Mouse (Mus musculus) right cerebral cortex, postnatal 10 days (tissue): Measurements from ENCODE around the gene Hoxd4.
A peak's percentile ranks its signal among the peaks of the same experiment; 100 is the strongest.

ENCODE experiments used
- DNase-seq, 2 experiments: peaks; one replicate each; pipeline ENCODE4 v3.0.0; 2021; ENCODE audit warnings: low spot score in 2 of 2

The Hoxd4 gene

DNA sequence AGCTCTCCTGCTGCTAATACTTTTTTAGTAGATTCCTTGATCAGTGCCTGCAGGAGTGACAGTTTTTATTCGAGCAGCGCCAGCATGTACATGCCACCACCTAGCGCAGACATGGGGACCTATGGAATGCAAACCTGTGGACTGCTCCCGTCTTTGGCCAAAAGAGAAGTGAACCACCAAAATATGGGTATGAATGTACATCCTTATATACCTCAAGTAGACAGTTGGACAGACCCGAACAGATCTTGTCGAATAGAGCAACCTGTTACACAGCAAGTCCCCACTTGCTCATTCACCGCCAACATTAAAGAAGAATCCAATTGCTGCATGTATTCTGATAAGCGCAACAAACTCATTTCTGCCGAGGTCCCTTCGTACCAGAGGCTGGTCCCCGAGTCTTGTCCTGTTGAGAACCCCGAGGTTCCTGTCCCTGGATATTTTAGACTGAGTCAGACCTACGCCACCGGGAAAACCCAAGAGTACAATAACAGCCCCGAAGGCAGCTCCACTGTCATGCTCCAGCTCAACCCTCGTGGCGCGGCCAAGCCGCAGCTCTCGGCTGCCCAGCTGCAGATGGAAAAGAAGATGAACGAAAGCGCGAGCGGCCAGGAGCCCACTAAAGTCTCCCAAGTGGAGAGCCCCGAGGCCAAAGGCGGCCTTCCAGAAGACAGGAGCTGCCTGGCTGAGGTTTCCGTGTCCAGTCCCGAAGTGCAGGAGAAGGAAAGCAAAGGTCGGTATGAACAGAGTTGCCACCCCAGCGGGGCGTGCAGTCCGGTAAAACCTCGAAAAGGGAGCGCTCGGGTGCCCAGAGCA, 19.5 kb upstream of the Hoxd4 start:
- DNase-seq, result no peak

DNA sequence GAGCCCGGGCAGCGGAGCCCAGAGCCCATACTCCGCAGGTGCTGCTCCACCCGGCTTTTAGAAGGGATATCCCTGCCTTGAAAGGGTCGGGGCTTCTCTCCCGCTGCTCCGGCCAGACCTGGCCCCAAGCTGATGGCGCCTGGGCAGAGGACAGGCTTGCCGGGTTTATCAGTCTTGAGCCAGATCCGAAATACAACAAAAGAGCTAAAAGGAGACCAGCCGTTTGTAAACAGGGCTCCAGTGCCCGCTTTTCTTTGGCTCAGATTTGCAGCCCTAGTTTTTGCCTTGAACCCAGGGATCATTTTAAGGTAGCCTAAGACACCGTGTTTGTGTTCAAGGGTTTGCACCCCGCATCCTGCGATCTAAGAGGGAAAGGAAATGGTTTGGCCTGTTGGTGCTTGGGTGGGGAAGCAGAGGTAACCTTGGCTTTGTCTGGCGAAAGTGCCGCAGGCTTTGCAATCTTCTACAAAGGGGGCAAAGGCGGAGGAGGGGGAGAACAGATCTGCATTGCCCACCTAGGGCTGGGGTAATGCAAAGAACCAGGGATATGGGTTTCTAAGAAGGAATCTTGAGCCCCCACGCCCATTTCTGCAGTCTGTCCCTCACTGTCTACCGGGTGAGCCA, 18.8 kb upstream of the Hoxd4 start:
- DNase-seq, result no peak

DNA sequence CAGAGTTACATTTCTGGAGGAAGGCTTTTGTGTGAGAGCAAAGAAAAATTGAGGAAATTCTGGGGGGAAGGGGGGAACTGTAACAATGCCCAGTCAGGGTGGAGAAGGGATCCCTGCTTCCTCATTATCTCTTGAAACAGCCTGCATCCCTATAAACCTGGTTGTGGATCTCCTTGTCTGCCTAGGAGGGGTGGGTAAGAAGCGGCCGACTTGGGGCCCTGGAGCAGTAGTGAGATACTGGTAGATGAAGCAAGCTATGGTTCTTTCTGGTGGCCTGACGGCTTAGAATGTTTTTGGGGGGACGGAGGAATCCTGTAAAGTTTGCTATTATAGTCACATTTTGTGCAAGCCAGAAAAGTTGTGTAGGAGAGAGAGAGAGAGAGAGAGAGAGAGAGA, 18.3 kb upstream of the Hoxd4 start:
- DNase-seq, result no peak

DNA sequence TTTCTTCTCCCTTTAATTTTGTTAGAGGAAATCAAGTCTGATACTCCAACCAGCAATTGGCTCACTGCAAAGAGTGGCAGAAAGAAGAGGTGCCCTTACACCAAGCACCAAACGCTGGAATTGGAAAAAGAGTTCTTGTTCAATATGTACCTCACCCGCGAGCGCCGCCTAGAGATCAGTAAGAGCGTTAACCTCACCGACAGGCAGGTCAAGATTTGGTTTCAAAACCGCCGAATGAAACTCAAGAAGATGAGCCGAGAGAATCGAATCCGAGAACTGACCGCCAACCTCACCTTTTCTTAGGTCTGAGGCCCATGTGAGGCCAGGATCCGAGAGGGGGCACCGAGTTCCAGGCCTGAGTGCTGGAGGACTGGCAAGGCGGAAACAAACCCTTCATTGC, 17.7 kb upstream of the Hoxd4 start:
- DNase-seq, result no peak

DNA sequence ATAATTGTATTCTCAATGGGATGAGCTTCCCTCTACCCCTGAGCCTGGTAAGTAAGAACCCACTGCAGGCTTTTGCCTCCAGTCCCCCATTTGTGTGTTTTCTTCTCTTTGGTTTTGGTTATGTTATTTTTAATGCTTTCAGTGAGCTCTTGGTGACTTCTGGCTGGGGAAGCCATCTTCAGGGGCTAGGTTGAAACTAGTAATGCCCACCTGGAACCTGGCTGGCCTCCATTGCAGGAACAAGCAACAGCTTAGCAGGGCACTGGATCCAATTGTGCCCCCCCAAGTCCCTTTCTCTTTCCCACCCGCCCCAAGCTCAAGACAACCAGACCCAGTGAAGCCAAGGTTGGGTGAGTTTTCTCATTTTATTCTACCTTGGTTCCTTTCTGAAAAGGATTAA, 16.3 kb upstream of the Hoxd4 start:
- no peak for DNase-seq

DNA sequence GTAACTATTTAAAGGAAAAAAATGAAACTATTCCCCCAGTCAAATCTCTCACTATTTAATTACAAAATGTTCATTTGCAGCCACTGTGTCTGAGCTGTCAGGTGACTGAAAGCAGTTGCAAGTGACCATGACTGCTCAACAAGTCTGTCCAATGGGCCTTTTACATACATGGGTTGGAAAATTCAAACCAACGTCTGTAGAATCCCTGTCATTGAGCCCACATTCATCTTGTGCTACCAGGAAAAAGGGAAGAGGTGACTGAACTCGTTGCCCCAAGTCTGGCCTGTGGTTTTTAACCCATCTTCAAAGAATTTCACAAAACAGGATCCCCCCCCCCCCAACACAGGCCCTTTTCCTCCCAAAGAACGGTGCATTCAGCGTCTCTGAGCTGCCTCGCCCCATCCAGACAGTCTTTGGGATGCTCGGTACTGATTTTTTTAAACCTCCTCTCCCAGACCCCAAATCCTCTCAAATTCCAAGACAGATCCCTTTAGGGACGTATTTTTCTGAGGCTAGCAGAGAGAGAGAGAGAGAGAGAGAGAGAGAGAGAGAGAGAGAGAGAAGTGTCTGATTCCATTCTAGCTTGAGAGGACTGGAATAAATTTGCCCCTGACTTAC, 15.8 kb upstream of the Hoxd4 start:
- no peak for DNase-seq

DNA sequence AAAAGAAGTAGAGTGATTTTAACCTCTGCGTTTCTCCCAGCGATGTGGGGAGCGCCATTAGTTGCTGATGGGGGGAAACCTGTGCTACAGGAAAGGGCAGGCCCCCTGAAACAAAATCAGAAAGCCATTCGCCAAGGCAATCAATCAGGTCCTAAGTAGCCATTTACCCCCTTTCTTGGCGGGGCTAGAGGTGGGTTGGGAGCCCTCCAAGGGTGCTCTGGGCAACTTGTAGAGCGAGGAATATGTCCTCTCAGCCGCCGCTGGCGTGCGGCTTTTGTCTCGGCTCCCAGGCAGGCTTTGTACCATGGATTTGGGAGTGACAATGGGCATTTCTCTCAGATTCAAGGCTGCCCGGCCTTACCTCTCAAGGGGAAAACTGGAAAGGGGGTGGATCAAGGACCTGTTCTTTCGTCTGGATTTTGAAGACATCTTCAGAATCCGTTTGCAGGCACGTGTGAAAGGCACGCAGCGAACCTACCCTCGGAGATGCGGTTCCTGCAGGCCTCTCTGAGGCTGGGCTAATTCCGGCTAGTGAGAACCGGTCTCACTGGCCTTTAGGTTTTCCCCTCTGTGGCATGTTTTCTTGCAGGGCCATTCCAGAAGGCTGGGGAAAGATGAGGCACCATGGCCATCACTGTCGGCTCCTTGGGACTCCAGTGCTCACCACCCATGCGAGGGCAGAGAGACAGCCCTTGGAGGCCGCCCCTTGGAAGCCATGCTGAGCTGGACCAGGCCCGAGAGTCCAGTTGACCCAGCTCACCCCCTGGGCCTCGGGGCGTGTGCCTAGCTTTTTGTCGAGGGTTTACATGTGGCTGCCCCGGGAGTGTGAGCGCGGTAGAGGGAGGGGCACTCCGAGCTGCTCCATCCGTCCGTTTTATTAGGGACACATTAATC, 15.0 kb upstream of the Hoxd4 start:
- DNase-seq, result no peak

DNA sequence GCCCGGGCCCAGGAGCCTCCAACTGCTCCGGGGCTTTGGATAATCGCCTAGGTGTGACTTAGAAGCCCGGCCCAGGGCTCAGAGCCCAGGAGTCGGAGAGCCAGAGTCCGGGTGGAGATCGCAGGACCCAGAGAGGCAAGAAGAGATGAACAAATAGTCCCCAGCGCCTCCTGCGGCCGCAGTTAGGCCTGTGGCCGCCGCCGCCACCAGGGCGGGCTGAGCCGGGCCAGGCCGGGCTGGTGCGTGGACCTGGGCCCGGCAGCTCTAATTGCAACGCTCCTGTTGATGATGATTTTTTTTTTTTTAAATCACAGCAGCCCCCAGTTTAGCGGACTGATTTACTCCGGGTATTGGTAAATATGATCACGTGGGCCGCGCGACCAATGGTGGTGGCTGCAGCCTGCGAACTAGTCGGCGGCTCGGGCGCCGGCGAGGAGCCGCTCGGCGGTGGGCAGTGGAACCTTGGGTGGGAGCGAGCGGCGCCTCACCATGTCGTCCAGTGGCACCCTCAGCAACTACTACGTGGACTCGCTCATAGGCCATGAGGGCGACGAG, 14.1 kb upstream of the Hoxd4 start, which contains the start of gene Hoxd9:
Hoxd9 (plus strand) TSS at position 161 of the 555 bp plus-strand sequence.
- no peak for DNase-seq

DNA sequence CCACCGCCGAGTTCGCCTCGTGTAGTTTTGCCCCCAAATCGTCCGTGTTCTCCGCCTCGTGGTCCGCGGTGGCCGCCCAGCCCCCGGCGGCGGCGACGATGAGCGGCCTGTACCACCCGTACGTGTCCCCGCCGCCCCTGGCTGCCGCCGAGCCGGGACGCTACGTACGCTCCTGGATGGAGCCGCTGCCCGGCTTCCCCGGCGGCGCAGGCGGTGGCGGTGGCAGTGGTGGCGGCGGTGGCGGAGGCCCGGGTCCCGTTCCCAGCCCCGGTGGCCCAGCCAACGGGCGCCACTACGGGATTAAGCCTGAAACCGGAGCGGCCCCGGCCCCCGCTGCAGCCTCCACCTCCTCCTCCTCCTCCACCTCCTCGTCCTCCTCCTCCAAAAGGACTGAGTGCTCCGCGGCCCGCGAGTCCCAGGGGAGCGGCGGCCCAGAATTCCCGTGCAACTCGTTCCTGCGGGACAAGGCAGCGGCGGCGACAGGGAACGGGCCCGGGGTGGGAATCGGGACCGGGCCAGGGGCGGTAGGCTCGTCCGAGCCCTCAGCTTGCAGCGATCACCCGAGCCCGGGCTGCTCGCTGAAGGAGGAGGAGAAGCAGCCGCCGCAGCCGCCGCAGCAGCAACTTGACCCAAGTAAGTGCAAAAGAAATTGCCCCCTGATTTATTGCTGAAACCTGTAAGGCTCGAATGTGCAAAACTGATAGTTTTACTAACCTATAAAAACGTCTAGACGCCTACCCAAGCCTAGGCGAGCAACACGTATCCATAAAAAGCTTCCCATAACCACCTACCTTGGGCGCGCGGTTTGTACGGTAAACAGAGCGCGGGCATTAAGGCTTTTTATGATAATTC, 13.3 kb upstream of the Hoxd4 start:
- DNase-seq, result no peak

DNA sequence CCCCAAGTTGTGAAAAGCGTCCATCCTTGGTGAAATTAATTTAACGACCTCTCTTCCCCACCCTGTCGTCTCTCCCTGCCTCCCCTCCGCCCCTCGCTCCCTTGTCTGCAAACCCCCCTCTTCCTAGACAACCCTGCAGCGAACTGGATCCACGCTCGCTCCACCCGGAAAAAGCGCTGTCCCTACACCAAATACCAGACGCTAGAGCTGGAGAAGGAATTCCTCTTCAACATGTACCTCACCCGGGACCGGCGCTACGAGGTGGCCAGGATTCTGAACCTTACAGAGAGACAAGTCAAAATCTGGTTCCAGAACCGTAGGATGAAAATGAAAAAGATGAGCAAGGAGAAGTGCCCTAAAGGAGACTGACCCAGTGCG, 12.7 kb upstream of the Hoxd4 start:
- no peak for DNase-seq

DNA sequence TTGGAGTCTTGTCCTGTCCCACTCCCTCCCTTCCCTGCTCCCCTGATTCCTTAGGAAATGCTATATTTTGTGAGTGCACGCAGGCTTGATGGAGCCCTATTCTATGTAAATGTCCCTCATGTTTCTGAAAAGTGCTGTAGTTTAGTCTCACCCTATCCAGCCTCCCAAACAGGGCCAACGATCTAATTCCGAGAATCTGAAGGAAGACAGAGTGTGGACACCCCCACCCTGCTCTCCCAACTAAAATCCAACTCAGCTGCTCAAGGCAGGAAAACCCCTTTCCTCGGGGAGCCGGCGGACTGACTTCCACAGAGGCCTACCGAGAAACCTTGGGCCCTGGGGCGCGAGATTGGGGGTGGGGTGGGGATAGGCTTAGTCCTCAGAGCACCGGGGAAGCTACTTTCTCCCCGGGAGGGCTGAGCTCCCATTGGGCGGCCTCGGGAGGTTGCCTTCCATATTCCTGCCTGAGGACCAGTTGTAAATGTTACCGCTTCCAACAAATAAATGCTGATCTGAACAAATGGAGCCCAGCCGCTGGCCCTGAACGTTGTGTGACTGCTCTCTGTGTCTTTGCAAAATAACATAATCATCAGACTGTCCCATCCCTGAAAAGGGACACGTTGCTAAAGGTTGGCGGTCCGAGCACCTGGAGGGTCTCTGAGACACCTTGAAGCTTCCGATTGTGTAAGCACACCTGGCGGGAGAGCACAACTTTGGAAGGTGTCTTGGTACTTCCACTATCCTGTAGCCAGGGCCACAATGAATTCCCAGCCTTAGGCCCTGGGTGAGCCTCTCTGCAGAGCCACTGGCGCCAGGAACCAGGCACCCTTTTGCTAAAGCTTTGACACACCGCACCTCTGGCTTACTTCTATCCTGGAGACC, 11.8 kb upstream of the Hoxd4 start:
- no peak for DNase-seq

DNA sequence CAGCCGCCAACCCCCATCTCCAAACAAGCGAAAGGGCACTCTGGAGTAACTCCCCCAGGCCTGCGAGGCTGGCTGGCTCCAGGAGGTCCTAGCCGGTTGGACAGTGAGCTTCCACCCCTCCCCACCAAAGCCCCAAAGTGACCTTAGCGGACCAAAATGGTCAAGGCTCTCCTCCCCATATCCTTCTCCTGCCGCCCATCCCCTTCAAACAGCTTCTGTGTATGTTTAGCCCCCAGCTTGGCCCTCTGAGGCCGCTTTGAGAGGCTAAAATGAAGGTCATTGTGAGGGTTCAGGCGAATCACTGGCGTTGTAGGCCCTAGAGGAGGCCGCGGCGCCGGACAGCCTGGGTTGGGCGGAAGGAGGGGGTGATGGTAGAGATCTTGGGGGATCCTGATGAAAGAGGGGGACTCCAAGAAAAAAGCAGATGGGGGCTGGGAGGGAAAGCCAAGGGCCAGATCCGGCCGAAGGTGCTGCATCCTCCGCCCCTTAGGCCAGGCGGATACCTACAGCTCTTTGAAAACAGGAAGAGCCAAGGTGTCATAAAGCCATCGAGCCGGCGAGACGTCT, 11.1 kb upstream of the Hoxd4 start:
- DNase-seq, result no peak

DNA sequence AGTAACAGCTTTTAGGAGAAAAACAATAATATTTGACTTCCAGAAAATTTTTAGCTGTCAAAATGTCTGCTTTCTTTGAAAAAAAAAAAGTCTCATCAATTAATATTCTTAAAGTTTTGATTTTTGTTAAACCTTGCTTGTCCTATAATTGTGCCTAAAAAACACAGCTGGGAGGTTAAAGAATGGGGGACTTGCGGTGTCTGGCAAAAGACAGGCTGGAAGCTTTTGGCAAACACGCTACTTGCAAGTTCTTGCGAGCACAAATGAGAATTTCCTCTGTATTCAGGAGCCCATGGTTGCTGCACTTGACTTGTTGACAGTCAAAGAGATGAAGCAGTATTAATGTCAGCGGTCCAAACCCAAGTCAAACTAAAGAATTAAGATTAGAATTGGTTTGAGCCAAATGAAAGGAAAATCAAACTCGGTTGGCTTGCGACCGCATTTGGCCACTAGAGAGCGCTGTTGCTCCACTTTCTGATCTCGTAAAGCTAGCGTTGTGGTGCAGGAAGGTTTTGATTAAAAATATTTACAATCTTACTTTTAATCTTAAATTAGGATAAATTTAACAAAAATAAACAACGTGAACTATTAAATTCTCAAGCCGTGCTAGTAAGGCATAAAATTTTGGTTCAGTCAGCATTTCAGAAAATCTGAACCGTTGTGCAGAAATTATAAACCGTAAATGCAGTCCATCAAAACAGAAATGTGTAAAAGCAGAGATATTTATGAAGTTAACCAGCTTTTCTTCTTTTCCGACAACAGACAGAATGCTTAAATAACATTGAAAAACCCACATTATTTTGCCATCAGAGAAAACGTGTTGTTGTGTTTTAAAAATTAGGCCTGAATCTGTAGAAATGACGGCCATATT, 9.5 kb upstream of the Hoxd4 start:
- DNase-seq, result peak; percentile 77 to 86

DNA sequence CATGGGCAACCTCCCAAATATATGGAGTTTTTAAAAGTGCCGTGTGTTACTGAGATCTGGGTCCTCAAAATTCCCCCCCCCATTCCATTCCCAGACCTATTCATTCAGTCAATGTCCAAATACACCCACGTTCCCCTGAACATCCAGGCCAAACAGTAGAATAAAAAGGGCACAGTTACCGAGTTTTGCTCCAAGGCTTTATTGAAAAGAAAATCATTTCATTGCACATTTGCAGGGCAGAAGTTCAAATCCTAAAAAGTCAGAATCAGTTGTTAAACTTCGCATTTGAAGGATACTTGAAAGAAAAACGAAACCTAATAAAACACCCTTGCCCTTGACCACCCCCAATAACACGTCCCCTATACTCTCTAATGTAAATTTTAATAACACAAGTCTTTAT, 8.9 kb upstream of the Hoxd4 start:
- DNase-seq, result no peak

DNA sequence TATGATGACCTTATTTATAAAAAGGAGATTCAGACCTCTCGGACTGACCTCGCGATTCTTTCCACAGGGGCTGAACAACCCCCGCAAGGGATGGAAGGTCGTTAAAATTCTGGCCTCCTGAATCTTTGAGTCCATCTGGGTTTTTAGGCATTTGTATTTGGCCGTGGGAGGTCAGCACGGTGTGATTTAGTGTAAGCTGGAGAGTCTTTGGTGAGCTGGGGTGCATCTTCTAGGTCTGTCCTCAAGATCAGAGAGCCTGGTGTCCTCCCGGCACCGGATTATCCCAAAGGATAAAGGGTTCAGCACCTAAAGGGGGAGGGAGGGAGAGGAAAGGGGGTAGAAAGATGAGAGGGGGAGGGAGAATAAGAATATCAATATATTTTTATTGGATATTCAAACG, 8.4 kb upstream of the Hoxd4 start:
- no peak for DNase-seq

DNA sequence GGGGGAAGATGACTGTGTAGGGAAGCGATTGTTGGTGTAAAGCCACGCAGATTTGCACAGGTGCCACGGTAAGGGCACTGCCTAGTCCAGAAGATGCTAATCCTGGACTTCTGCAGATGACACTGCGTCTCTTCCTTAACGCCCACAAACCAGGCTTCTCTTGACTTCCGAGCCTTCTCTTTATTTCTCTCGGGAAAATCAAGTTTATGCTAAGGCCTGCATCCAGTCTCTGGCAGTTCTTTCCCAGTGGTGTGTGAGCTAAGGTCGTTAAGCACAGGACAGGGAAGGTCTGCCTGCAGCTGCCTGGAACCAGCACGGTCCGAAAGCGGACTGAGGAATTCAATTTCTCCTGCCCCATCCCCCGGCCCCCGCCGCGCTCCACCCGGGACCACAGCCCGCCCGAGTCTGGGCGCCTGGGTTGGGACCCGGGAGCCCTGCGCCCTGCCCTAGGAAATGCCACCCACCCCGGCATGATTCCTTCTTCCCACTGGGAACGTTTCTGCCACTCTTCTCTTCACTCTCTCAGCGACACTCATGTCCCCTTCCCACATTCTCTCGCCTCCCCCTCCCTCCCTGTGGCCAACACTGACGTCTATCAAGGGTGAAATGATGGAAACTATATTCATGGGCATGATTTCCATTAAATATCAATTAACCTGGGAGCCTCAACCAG, 7.9 kb upstream of the Hoxd4 start:
- DNase-seq, result no peak

DNA sequence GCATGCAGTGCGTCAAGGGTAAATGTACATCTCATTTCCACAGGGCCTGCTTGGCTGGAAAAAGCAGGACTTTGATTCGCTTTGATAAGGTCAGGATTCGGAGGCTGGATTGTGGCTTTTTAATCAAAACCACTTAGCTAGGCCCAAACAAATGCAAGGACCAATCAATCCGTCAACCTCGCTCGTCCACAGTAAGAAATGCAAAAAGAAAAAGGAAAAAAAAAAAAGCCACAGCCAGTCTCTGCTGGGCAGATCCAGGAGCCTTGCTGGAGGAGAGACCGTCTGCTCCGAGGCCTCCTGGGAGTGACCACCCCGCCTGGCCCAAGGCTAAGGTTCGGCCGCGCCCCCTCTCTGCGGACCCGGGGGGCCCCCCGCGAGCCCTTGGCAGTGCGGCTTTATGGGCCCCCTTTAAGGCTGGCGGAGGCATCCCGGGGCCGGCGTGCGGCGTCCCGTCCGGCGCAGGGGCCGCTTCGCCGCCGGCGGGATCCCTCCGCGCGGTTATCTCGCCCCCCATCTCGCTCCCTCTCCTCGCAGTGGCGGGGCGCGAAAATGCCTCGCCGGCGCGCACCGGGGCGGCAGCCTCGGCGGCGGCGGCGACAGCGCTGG, 7.2 kb upstream of the Hoxd4 start, which contains the start of gene Hoxd8:
Hoxd8 (plus strand) TSS at position 223 of the 606 bp plus-strand sequence.
- no peak for DNase-seq
